Mouse (Mus musculus) gastrocnemius, postnatal 14 days (tissue): ENCODE data around the gene Eva1a. TPM values are rescaled to one million over a fixed set of nuclear protein-coding genes. Genes with fewer than 3 reads are reported as not detected.
A peak's percentile ranks its signal among the peaks of the same experiment; 100 is the strongest.

Source experiments
- DNase-seq: peaks from one replicate; pipeline ENCODE4 v3.0.0; 2021; ENCODE audit warnings: mixed read lengths
- intact Hi-C: fragments of 180-260 bp; cut with DNase I; formaldehyde crosslinking; loops from one replicate; pipeline ENCODE4 v1.15.1; 2025; ENCODE audit warnings: low total_unique reads
- long read RNA-seq, 2 experiments: library from polyadenylated mRNA; stranded (forward); transcript quantifications; one replicate each; pipeline ENCODE4 v2.0.0; 2021
- total RNA-seq, 2 experiments: library from RNA; stranded (reverse); gene quantifications; 2 replicates each; pipeline ENCODE4 v1.2.3; 2021

Gene Eva1a
- 1 to 10 TPM; 1.0 to 1.3 TPM for total RNA-seq
- long read RNA-seq, experiment 1, partial matches to known transcripts: 0 of 1 reads
- long read RNA-seq, experiment 1, other reads (novel, unspliced or antisense): 0 of 1 reads
- long read RNA-seq, experiment 2, transcript Eva1a-201 (3 exons, 1,773 nt): major isoform, 5 of 5 reads
- long read RNA-seq, experiment 2, partial matches to known transcripts: 0 of 5 reads
- long read RNA-seq, experiment 2, other reads (novel, unspliced or antisense): 0 of 5 reads

DNA sequence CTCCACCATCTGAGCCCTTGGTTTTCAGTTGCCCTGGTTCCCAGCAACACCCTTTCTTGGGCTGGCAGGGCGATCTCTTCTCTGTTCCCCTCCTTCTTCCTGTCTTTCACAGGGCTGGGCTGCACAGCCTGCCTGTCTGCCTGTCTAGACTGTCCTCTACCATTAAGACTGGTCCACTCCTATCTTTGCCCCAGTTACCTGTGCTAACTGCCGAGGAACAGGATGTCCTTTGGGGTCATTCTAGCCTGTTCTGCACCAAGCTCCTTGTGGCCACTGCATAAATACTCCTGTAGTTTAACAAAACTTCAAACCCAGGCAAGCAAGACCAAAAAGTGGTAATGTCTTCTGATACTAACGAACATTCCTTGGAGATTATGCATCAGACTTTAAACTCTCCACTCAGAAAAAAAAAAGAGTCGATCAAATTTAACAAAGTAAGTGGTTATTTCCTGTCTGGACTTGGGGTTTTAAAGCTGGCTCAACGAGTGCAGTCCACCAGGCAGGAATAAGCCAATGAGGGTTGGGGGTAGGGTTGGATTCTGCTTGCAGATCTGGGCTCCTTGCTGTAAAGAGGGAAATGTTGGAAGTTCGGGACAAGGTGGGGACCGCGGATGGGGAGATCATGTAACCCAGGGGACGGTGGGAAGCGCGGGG lies at the start of gene Eva1a:
Gene Eva1a (plus strand): TSS at position 210 of the 654 bp plus-strand sequence.
- intact Hi-C loops: no loop called here

DNA sequence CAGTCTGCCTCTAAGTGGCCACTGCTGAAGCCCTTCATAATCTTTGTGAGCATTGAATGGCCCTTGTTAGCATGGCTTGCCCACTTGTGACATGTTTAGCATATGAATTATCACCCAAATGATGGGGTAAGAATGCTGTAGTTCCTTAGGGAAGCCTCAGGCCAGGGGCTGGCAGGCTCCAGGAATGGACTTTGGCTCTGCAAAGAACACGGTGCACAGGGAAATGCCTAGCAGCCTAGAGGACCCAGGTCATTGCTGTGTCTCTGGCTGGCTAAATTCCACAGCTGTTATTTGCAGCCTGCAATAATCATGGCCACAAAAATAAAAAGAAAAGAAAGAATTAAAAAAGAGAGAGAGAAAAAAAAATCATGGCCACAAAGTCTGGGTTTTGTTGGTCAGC lies 28.5 kb upstream of the Eva1a start:
- intact Hi-C loops: no loop called here
- DNase-seq: no peak

More for the DNA sequence above, at the start of gene Eva1a:
- DNase-seq: no peak

GRCm38 (mm10) chr6:82021074-82021473 lies 19.8 kb upstream of the Eva1a start:
- intact Hi-C loops: no loop called here
- no peak for DNase-seq

- no peak for DNase-seq
- intact Hi-C loops: no loop called here
Observed at GRCm38 (mm10) chr6:82021494-82021893, 19.3 kb upstream of the Eva1a start.

DNA sequence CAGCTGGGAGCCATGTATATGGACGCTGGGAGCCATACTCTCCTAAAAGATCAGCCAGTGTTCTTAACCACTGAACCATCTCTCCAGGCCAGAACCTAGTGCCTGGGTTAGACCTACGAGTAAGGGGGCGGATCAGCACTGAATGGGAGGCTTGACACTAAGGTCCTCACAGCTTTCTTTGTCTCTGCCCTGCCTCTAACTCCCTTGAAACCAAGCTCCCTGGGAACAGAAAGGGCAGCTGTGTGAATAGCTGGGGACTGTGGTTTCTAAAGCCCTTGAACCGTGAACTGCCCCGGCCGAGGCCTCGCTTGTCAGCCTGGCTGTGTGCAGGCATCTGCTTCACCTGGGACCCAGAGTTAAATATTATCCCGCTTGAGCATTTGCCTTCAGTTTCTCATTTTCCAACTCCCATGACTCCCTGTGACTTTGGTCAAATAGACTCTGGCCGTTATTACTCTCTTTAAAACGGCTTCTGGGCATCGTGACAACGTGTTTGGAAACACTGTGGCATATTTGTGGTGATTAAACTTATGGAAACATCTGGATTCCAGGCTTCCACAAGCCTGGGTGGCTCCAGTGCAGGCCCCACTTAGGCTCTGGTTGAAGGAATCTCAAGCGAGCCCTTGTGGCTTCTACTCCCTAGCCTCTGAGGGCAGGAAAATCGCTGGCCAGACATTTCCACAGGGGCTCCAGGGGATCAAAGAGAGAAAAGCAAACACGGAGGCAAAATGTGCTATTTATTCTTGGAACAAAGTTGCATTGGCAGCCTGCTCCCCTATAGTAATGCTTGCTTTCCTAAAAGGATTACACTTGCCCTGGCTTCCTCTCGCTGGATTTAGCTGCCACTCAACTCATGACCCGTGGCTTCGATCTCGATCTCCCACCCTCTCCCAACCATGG lies 11.0 kb upstream of the Eva1a start:
- DNase-seq: no peak
- intact Hi-C loops: no loop called here

GRCm38 (mm10) chr6:82030511-82030884 lies 10.3 kb upstream of the Eva1a start:
- intact Hi-C loops: no loop called here
- no peak for DNase-seq

GRCm38 (mm10) chr6:82037211-82037610 lies 3.6 kb upstream of the Eva1a start:
- intact Hi-C loops: no loop called here
- DNase-seq: no peak

- intact Hi-C loops: no loop called here
- no peak for DNase-seq
Observed at GRCm38 (mm10) chr6:82039193-82039592, 1.6 kb upstream of the Eva1a start.

GRCm38 (mm10) chr6:82039968-82040367 lies 875 bp upstream of the Eva1a start:
- DNase-seq: no peak
- intact Hi-C loops: no loop called here

GRCm38 (mm10) chr6:82041488-82042295 lies 849 bp downstream of the Eva1a start:
- intact Hi-C loops: no loop called here
- peak; percentile 14 for DNase-seq

- no peak for DNase-seq
- intact Hi-C loops: no loop called here
Observed at GRCm38 (mm10) chr6:82042296-82043125, 1.7 kb downstream of the Eva1a start.

DNA sequence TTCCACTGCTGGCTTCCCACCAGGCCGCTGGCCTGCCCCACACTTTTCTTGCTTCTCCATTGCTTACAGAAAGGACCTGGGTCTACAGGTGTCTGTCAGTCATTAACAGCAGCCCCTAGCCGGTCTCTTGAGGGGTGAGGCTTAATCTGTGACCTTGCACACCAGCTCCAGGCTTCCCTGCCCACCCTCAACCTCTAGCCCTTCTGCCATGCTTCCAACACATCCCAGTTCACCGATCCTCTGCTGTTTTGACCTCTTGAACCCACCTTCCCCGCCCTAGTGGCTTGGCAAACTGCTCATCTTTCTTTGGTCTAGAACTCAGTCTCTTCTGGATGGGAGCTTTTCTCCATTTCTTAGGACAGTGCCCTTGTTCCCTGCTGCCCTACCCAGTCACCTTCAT lies 2.8 kb downstream of the Eva1a start:
- DNase-seq: no peak
- intact Hi-C loops: no loop called here

DNA sequence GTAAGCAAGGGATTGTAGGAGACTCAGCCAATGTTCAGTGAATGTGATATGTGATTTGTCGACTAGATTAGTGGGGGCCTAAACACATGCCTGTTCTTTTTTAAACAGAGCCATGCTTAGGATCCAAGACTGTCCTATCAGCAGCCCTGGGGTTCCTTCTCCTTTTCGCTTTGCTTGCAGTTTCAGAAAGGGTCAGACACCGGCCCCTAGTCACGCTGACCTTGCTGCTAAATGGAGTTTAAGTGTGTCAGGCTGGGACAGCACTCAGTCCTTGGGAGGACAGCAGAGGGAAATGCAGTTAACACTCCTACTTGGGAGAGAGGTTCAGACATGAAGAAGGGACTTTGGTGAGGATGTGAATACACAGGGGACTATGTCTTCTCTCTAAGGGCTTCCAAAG lies 3.7 kb downstream of the Eva1a start:
- intact Hi-C loops: no loop called here

GRCm38 (mm10) chr6:82047977-82048376 lies 7.1 kb downstream of the Eva1a start:
- DNase-seq: no peak
- intact Hi-C loops: no loop called here

More for the DNA sequence above, 3.7 kb downstream of the Eva1a start:
- no peak for DNase-seq

DNA sequence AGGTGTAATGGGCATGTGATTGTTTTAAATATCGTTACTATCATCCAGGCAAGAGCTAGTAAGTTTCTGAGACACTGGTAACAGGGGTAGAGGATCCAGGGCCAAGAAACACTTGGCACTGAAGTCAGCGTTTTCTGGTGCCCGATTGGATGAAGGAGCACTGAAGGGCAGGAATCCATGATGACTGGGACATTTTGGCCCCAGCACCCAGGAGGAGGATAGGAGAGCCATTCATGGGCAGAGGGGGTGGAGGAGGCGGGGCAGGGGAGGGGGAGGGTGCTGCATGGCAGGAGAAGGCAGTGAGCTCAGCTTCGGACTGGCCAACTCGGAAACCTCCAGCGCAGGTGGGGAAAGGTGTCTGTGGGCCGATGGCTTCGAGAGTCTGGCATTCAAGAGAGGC lies 9.4 kb downstream of the Eva1a start:
- no peak for DNase-seq
- intact Hi-C loops: no loop called here

DNA sequence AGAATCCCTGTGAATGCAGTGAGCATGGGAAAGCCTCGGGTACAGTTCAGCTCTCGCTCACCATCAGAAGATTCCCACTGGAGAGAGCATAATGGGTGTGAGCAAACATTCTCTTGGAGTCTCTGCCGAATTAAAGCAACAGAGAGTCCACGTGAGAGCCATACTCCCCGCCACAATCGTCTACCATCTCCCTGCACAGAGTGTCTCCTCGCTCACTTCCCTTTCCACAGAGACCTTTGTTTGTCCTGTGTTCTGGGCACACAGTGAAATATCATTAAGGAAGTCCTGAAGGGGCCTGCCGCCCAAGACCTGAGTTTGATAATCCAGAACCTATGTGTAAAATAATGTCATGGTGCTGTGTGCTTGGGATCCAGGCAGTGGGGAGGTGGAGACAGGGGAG lies 10.7 kb downstream of the Eva1a start:
- intact Hi-C loops: no loop called here
- no peak for DNase-seq

DNA sequence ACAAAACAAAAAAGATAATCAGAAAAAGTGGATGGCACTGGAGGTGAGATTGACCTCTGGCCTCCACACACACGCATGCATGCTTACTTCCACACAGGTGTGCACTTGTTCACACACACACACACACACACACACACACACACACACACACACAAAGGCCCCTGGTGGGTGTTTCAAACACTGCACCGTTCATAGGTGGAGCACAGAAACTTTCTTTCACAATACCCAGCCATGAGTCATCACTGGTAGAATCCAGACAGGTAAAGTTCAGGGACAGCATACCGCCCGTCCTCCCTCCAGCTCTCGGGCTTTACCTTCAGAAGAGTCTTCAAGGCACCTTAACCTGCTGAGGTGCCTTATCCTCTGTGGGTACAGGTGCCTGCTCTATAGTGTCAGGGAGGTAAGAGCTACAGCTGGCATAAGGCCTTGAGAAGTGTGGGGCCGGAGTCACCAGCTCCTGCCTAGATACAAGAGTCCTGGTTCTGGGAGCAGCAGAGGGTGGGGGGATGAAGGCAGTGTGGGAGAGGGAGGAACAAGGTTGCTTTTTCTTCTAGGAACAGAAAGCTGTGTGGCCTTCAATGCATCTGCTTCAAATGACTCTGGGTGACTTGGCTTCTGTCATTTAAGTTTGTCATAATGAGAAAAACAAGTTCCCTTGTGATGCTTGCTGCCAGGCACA lies 11.3 kb downstream of the Eva1a start:
- DNase-seq: no peak
- intact Hi-C loops: no loop called here

DNA sequence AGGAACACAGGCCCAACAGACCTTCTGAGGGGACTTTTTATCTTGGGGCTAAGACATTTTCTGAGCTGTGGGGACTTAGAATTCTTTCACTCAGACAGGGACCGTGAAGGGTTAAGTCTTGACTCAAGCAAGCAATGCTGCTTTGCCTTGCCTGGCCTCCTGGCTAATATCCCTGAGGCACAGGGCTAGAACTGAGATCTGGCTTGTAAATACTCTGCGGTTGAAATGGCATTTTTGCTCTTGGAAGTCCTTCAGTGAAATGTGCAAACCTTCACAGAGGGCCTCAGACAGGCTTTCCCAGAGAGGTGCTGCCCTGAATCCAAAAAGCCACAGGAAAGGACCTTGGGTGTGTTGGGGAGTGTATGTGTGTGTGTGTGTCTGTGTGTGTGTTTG lies 11.9 kb downstream of the Eva1a start:
- intact Hi-C loops: no loop called here
- DNase-seq: no peak
